Comparison of ENCODE assay signal across 26 mouse cellular contexts in the genomic region with DNA sequence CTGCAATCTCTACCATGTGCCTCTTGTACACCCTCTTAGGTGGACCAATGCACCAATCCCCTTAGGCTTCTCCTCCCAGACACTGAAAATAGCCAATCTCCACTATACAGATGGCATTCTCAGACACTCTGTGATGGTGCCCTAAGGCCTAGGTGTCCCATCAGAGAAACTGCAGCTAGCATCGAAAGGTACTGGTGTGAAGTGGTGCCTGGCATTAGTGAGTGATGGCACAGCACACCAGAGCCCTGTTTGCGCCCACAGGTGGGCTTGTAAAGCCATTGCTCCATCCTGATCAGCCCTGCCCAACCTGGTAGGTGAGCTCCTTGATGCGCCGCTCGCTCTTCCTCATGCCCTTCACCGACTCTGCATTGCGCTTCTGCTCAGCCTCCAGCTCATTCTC. TPM values are rescaled to one million over a fixed set of nuclear protein-coding genes. Genes with fewer than 3 reads are reported as not detected.
A peak's percentile ranks its signal among the peaks of the same experiment; 100 is the strongest.
DNase-seq lines count a peak whose midpoint lies in the region; ATAC-seq and TF ChIP-seq lines count a peak whose summit lies in the region.
"Had no signal": no experiment of that assay in that cellular context is flagged by ENCODE, and none has a peak within 500 bp of the region (broad histone marks: within the 10 kb centered on the region; RNA-seq: fewer than 3 reads in every experiment).

No protein-coding gene starts in this region.

- H3K4me1 ChIP-seq in heart, adult 2 months (ENCODE audit: control insufficient read depth, insufficient read depth, low read length): no peaks in the 10 kb centered on the region
- no peaks in the 10 kb centered on the region for H3K4me1 ChIP-seq in heart, postnatal 0 days (ENCODE audit: control insufficient read depth, insufficient read depth)

- no peaks in the 10 kb centered on the region for H3K9me3 ChIP-seq in heart, postnatal 0 days (replicated peaks; ENCODE audit: control insufficient read depth, low read length)
- H3K9me3 ChIP-seq: G1E had no signal

- no peak for DNase-seq in heart, adult 2 months
- no peak for DNase-seq in heart, postnatal 10 days
- peak; percentile 5 for DNase-seq in heart, postnatal 0 days (ENCODE audit: low spot score)
- DNase-seq in heart, postnatal 25 days (ENCODE audit: low spot score): no peak
- DNase-seq in heart, postnatal 4 days: peak; percentile 13
- no peak for DNase-seq in heart, adult 18-20 months
- DNase-seq: adrenal gland, adult 2 months; adrenal gland, adult 8-10 months; adrenal gland, postnatal 10 days; adrenal gland, postnatal 14 days; adrenal gland, postnatal 25 days; adrenal gland, postnatal 36 days; B cell, adult 2 months; cerebellum, adult 11 months; cerebellum, adult 11-12 months; cerebellum, adult 18-20 months had no signal

- TF ChIP-seq EP300 in heart, adult 2 months (IDR thresholded peaks at IDR 0.05; ENCODE audit: insufficient read depth, low read depth, low read length): peak; percentile 62
- no peak for TF ChIP-seq EP300 in heart, postnatal 0 days (IDR thresholded peaks at IDR 0.05; ENCODE audit: low read depth)

- no peaks in the 10 kb centered on the region for H3K27me3 ChIP-seq in heart, adult 2 months (ENCODE audit: control insufficient read depth, insufficient read depth, low read length)
- no peaks in the 10 kb centered on the region for H3K27me3 ChIP-seq in heart, postnatal 0 days (ENCODE audit: control insufficient read depth, insufficient read depth, low read length)
- H3K27me3 ChIP-seq: Patski had no signal

- 0 out of 2 replicates have a peak overlapping the region, but pooled peaks have one; percentile 14 for H3K9ac ChIP-seq in heart, adult 2 months (ENCODE audit: low read depth, low read length)
- H3K9ac ChIP-seq in heart, postnatal 0 days (replicated peaks; ENCODE audit: low read depth, low read length): no peak overlapping the region

- 82% methylated on average over 7 of the region's 7 CpGs for WGBS in heart, adult 2 months
- WGBS in heart, postnatal 0 days: 96% methylated on average over 7 of the region's 7 CpGs

- H3K27ac ChIP-seq in heart, adult 2 months: no peak overlapping the region; the same call in 1 of the 2 replicates
- H3K27ac ChIP-seq in heart, postnatal 0 days (ENCODE audit: low read depth): peak overlapping the region; percentile 22

- H3K79me2 ChIP-seq in heart, adult 2 months (replicated peaks; ENCODE audit: control insufficient read depth, insufficient read depth, low read length): no peaks in the 10 kb centered on the region

- TF ChIP-seq CTCF in heart, adult 2 months (IDR thresholded peaks at IDR 0.05): no peak
- no peak for TF ChIP-seq CTCF in heart, postnatal 0 days (IDR thresholded peaks at IDR 0.05; ENCODE audit: low read depth)

- no peak overlapping the region for H3K4me2 ChIP-seq in heart, postnatal 0 days (ENCODE audit: low read depth, low read length)

- TF ChIP-seq POLR2A in heart, adult 2 months (IDR thresholded peaks at IDR 0.05; ENCODE audit: insufficient read depth, low read depth, low read length): peak; percentile 60

- H3K36me3 ChIP-seq in heart, adult 2 months (ENCODE audit: control insufficient read depth, insufficient read depth, low read length): no peaks in the 10 kb centered on the region
- H3K36me3 ChIP-seq in heart, postnatal 0 days (replicated peaks; ENCODE audit: control insufficient read depth, insufficient read depth, low read length): peaks cover 87% of the 10 kb centered on the region
- H3K36me3 ChIP-seq: G1E had no signal

- no peak for ATAC-seq in heart, postnatal 0 days (ENCODE audit: insufficient read depth, low read depth)
- ATAC-seq: activated CD4-positive, CD25-positive, alpha-beta regulatory T cell, adult 4 months; CD4-positive, CD25-positive, alpha-beta regulatory T cell, adult 4 months; Patski had no signal

- intact Hi-C loops in heart, adult 2 months (cut with DNase I): no loop called here
- intact Hi-C loops in heart, postnatal 10 days (cut with DNase I): loop anchor here (2.0 kb wide), 1 partner anchor 29 kb away; no protein-coding TSS in a partner anchor
- intact Hi-C loops in heart, postnatal 25 days (cut with DNase I): loop anchor here (1.0 kb wide), 1 partner anchor 29 kb away; no protein-coding TSS in a partner anchor

- H3K4me3 ChIP-seq in heart, adult 2 months: no peak overlapping the region
- H3K4me3 ChIP-seq in heart, postnatal 0 days (ENCODE audit: low read depth, low read length): no peak overlapping the region

RNA-seq across cellular contexts. Expression of a gene that starts 7.9 kb away (rescaled TPM):
- under 1 TPM in 1 of 2 experiments, not detected in 1; 0.30 TPM for total RNA-seq in heart, adult 2 months (2021)
- 1.8 and 2.9 TPM in 2 replicates for polyA plus RNA-seq in heart, adult 2 months (2012; rRNA removed)
- under 1 TPM in 1 of 2 experiments, not detected in 1; 0.91 TPM for total RNA-seq in heart, postnatal 10 days (2021)
- total RNA-seq in heart, postnatal 0 days (2014; rRNA removed; ENCODE audit: low replicate concordance): 3.1 and 8.1 TPM in 2 replicates
- polyA plus RNA-seq in heart, postnatal 0 days (2015; fragmentation: Nextera tagmentation; extraction: Ambion mirVana): 0.34 and 0.85 TPM in 2 replicates
- total RNA-seq in heart, postnatal 25 days (2021): under 1 TPM; 0.29 to 0.36 TPM
- total RNA-seq in heart, postnatal 4 days (2021): under 1 TPM in 1 of 2 experiments, not detected in 1; 0.33 TPM
- total RNA-seq in heart, adult 18-20 months (2021): under 1 TPM in 1 of 2 experiments, not detected in 1; 0.44 TPM
- total RNA-seq: CH12.LX, ES-E14, G1E, MEL had no signal
- polyA plus RNA-seq: C2C12; CD4-positive, CD25-positive, alpha-beta regulatory T cell, adult 4 months; G1E; Patski had no signal

RNA-seq across cellular contexts. Expression of a gene that starts 11.5 kb away (rescaled TPM):
- total RNA-seq in heart, adult 2 months (2021): not detected
- not detected in 2 replicates for polyA plus RNA-seq in heart, adult 2 months (2012; rRNA removed)
- not detected for total RNA-seq in heart, postnatal 10 days (2021)
- total RNA-seq in heart, postnatal 0 days (2014; rRNA removed; ENCODE audit: low replicate concordance): not detected in 2 replicates
- 0.11 TPM in 1 of 2 replicates, not detected in the other for polyA plus RNA-seq in heart, postnatal 0 days (2015; fragmentation: Nextera tagmentation; extraction: Ambion mirVana)
- not detected for total RNA-seq in heart, postnatal 25 days (2021)
- total RNA-seq in heart, postnatal 4 days (2021): not detected
- not detected for total RNA-seq in heart, adult 18-20 months (2021)
- total RNA-seq: adrenal gland, adult 18-20 months; adrenal gland, adult 2 months; adrenal gland, adult 8-10 months; adrenal gland, postnatal 10 days; adrenal gland, postnatal 14 days; adrenal gland, postnatal 25 days; adrenal gland, postnatal 36 days; adrenal gland, postnatal 4 days; CH12.LX; G1E; MEL had no signal
- polyA plus RNA-seq: activated CD4-positive, CD25-positive, alpha-beta regulatory T cell, adult 4 months; C2C12; CD4-positive, CD25-positive, alpha-beta regulatory T cell, adult 4 months; G1E; Patski had no signal

RNA-seq across cellular contexts. Expression of a gene that starts 18.0 kb away (rescaled TPM):
- total RNA-seq in heart, adult 2 months (2021): 1 to 10 TPM; 1.9 to 3.0 TPM
- polyA plus RNA-seq in heart, adult 2 months (2012; rRNA removed): 5.1 and 5.4 TPM in 2 replicates
- total RNA-seq in heart, postnatal 10 days (2021): 1 to 10 TPM; 7.4 TPM
- 12.5 and 22.2 TPM in 2 replicates for total RNA-seq in heart, postnatal 0 days (2014; rRNA removed; ENCODE audit: low replicate concordance)
- 3.9 and 4.1 TPM in 2 replicates for polyA plus RNA-seq in heart, postnatal 0 days (2015; fragmentation: Nextera tagmentation; extraction: Ambion mirVana)
- total RNA-seq in heart, postnatal 25 days (2021): 1 to 10 TPM; 2.8 to 3.0 TPM
- total RNA-seq in heart, postnatal 4 days (2021): 10 to 100 TPM; 10.5 to 10.9 TPM
- total RNA-seq in heart, adult 18-20 months (2021): 1 to 10 TPM; 1.7 to 2.0 TPM
- total RNA-seq: CH12.LX, G1E, MEL had no signal
- polyA plus RNA-seq: activated CD4-positive, CD25-positive, alpha-beta regulatory T cell, adult 4 months; CD4-positive, CD25-positive, alpha-beta regulatory T cell, adult 4 months; G1E; Patski had no signal

RNA-seq across cellular contexts. Expression of a gene that starts 22.8 kb away (rescaled TPM):
- over 10,000 TPM; 19,033 to 21,149 TPM for total RNA-seq in heart, adult 2 months (2021)
- 6,249 and 7,266 TPM in 2 replicates for polyA plus RNA-seq in heart, adult 2 months (2012; rRNA removed)
- over 10,000 TPM; 20,580 to 20,870 TPM for total RNA-seq in heart, postnatal 10 days (2021)
- total RNA-seq in heart, postnatal 0 days (2014; rRNA removed; ENCODE audit: low replicate concordance): 3,860 and 3,976 TPM in 2 replicates
- 8,242 and 9,737 TPM in 2 replicates for polyA plus RNA-seq in heart, postnatal 0 days (2015; fragmentation: Nextera tagmentation; extraction: Ambion mirVana)
- over 10,000 TPM; 23,221 to 24,394 TPM for total RNA-seq in heart, postnatal 25 days (2021)
- over 10,000 TPM; 15,879 to 17,172 TPM for total RNA-seq in heart, postnatal 4 days (2021)
- over 10,000 TPM; 21,244 to 21,975 TPM for total RNA-seq in heart, adult 18-20 months (2021)
- total RNA-seq: adrenal gland, adult 2 months; adrenal gland, adult 8-10 months; adrenal gland, postnatal 25 days; adrenal gland, postnatal 36 days; MEL had no signal
- polyA plus RNA-seq: activated CD4-positive, CD25-positive, alpha-beta regulatory T cell, adult 4 months; adrenal gland, adult 2 months; CD4-positive, CD25-positive, alpha-beta regulatory T cell, adult 4 months had no signal

RNA-seq across cellular contexts. Expression of a gene that starts 31.0 kb away (rescaled TPM):
- total RNA-seq in heart, adult 2 months (2021): 1 to 10 TPM; 1.7 to 2.3 TPM
- polyA plus RNA-seq in heart, adult 2 months (2012; rRNA removed): 13.0 and 13.8 TPM in 2 replicates
- total RNA-seq in heart, postnatal 10 days (2021): 10 to 100 TPM in 1 of 2 experiments, 1 to 10 TPM in 1; 9.6 to 10.8 TPM
- 46.6 and 46.8 TPM in 2 replicates for total RNA-seq in heart, postnatal 0 days (2014; rRNA removed; ENCODE audit: low replicate concordance)
- 22.3 and 22.7 TPM in 2 replicates for polyA plus RNA-seq in heart, postnatal 0 days (2015; fragmentation: Nextera tagmentation; extraction: Ambion mirVana)
- 1 to 10 TPM; 2.7 to 3.1 TPM for total RNA-seq in heart, postnatal 25 days (2021)
- total RNA-seq in heart, postnatal 4 days (2021): 10 to 100 TPM; 24.8 to 25.2 TPM
- 1 to 10 TPM; 1.9 to 2.5 TPM for total RNA-seq in heart, adult 18-20 months (2021)

Comparison
In these comparisons a context has a peak if more than half of its experiments do, and no peak if none do; other contexts are left out.
1. DNase-seq: peak in heart, postnatal 0 days (single experiment) and heart, postnatal 4 days (single experiment); none in heart, adult 2 months (0 of 2), heart, postnatal 10 days (0 of 2), heart, postnatal 25 days (single experiment) and heart, adult 18-20 months (0 of 2).